Mouse (Mus musculus): ENCODE measurements around the gene Synpr.
"Not testable (repeated sequence)": the region's sequence is repeated elsewhere in the genome, so short reads cannot be mapped to it uniquely, and the experiment has no call there.

Gene Synpr

GRCm38 (mm10) chr14:13284091-13284844, at the start of gene Synpr:
Gene Synpr (plus strand): TSS chr14:13284780.
- no peak for DNase-seq

DNA sequence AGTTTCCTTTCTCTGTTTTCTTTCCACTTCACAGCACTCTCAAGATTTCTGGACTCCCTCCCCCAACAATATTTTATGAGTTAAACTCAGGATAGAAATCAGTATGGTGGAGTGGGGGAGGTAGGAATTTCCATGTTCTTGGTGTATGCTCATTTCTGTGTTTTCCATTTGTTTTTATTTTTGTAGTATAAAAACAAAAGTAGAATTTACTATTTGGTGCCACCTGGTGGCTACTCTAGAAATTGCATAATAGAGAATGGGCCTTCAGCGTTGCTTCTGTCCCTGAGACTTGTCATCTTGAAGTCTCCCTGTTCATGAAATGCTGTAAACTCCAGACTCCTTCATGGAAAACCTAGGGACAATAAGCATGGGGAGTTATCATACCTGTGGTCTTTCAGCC, 47.7 kb upstream of the Synpr start:
- DNase-seq, result no peak

- DNase-seq, result no peak
Measured at GRCm38 (mm10) chr14:13247431-13247830, 37.1 kb upstream of the Synpr start.

- no peak for DNase-seq
Measured at GRCm38 (mm10) chr14:13249361-13249760, 35.2 kb upstream of the Synpr start.

GRCm38 (mm10) chr14:13252594-13252993, 32.0 kb upstream of the Synpr start:
- DNase-seq, result no peak

DNA sequence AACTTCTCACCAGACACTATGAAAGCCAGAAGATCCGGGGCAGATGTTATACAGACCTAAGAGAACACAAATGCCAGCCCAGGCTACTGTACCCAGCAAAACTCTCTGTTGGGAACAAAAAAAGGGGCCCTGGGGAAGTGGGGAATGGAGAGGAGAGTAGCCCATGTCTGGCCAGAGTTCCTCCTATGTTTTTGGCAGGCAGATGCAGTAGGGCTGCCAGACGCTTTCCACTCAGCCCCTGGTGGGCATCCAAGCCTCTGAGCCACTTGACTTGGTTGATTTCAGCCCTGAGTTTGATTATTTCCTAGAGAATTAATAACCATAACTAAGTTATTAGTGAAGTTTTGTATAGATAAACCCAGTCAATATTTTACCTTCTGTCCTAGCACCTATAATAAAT, 29.8 kb upstream of the Synpr start:
- DNase-seq, result not testable (repeated sequence)

- no peak for DNase-seq
Measured at GRCm38 (mm10) chr14:13262406-13262805, 22.2 kb upstream of the Synpr start.

DNA sequence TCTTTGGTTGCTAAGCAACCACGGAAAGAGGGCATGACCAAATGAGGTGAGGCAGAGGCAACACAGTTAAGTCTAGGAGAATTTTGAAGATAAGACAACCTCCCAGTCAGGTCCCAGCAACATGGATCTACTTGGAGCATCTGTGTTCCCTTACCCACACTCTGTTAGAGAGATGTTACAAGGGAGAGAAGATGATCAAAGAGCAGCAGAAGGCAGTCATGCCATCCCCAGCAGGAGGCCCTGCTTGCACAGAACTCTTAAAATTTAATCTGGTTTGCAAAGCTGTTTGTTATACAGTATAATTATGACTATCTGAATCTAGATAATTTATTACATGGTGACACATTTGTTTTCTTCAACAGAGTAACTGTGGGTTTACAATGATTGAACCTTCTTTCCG, 18.2 kb upstream of the Synpr start:
- DNase-seq, result no peak

DNA sequence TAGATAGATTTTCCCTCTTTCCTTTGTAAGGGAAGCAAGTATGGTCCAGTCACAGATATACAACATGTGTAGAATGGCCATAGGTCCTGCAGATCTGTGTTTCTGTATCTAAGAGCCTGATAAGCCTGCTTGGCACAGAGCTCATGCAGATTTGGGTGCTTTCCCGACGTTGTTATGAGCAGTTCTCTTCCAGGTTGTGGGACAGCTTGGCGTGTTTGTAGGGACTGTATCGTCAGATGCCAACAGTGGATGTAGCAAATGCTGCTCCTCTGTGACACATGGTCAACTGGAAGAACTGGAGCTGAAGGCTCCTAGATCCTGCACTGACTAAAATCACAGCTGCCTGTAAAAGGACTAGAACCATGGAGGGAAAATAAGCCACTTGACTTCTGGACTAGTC, 17.4 kb upstream of the Synpr start:
- DNase-seq, result no peak

DNA sequence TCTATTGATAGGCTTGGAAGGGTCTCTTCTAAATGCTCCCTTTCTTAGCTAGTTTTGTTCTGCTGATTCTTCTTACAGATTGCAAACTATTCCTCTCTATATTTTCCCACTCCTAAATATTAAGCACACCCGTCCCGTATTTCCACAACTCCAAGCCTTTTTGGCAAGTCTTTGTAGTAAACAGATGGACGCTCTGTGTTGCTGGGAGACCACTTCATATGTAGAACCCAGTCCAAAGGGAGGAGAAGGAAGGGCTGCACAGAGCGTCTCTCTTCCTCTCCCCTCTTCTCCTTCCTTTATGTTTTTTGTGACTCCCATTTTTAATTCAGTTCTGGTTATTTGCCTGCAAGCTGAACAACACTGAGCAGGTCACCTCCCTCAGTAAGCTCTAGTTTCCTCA, 1.4 kb upstream of the Synpr start:
- DNase-seq, result no peak

- no peak for DNase-seq
Measured at GRCm38 (mm10) chr14:13284845-13285198, 242 bp downstream of the Synpr start.

- no peak for DNase-seq
Measured at GRCm38 (mm10) chr14:13285341-13286130, 956 bp downstream of the Synpr start.

GRCm38 (mm10) chr14:13294200-13294599, 9.6 kb downstream of the Synpr start:
- DNase-seq, result no peak

DNA sequence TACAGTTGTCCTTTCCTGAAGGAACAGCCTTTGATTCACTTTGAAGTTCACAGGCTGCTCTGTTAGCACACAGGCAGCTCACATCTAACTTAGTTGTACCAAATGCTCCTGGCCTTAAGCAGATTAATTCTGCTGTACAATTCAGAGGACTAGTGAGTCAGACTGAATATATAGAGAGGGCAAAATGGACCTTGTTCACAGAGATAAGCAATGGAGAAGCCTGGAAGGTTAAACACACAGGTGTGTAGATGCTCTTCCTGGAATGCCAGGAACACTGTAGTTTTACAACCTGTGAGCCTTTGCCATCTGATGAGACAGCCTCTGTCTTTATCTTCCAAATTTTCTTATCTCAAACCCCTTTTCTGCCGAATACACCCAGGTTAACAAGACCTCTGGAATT, 29.7 kb downstream of the Synpr start:
- DNase-seq, result no peak

- DNase-seq, result no peak
Measured at GRCm38 (mm10) chr14:13328461-13328860, 43.9 kb downstream of the Synpr start.

GRCm38 (mm10) chr14:13332497-13333306, 48.1 kb downstream of the Synpr start:
- no peak for DNase-seq

- no peak for DNase-seq
Measured at GRCm38 (mm10) chr14:13333372-13333771, 48.8 kb downstream of the Synpr start.

DNA sequence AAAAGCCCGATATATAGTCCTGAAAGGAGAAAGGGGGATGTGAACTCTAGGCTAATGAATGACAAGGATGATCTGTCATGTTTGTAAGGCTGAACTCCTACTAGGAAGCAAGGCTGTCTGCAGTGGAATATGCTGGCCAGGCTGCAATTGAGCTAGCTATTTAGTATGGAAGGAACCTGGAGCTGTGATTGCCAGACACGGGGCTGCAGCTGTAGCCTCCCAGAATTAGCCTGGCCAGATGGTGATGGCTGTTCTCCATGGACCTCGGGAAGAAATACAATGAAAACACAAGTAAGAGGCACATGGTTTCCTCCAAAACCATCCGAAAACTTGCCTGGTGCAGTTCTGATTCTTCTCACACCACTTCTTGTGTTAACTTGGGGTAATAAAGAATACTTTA, 51.6 kb downstream of the Synpr start:
- no peak for DNase-seq

- DNase-seq, result no peak
Measured at GRCm38 (mm10) chr14:13340688-13341087, 56.1 kb downstream of the Synpr start.

DNA sequence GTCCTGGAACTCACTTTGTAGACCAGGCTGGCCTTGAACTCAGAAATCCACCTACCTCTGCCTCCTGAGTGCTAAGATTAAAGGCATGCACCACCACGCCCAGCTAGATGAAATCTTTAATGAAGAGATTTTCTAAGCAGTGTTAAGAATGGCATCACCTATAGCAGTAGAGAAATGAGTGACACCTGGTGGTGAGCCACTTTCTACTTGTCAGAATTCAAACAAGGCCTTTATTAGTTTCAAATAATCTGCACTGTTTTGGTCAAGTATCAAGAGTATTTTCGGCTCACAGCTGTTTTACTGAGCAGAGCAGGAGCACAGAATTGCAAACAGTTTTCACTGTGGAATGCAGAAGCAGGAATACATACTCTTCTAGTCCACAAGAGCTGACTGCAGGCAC, 59.7 kb downstream of the Synpr start:
- no peak for DNase-seq

DNA sequence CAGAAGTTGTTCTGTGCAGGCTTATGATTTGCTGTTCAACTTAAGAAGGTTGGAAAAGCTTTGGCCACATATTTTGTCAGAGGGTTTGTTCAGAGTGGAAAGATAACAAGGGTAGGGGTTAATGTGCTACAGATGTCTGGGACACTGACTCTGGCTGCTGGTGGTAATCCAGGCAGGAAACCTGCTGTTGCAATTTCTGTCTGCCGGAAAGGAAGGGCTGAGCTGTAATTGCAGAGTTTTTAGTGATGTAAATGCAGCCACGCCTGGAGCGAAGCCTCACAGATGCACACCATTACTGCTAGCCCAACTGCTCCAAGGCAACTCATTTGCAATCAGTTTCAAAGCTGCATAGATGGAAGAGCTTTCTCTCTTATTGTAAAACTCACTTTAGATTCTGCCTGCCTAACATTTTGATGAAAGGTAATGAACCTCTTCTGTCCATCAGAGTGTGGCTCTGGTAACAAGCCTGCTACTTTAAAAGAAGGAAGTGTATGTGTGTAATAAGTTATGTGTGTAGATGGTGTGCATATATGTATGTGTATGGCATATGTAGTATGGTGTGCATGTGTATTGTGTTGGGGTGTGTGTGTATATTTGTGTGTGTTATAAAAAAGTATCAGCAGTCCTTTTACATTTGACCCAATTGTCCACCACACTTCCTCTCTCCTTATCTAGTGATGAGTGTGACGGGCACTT, 64.7 kb downstream of the Synpr start:
- DNase-seq, result no peak

- no peak for DNase-seq
Measured at GRCm38 (mm10) chr14:13354154-13354553, 69.6 kb downstream of the Synpr start.

All from spleen, adult 18-20 months (tissue).